Mouse (Mus musculus): ENCODE measurements at regions not wholly inside any gene's neighbourhood (a gene's known extent, or its start where the extent isn't known, plus 50 kb on each side); places are given as distances from the start of the nearest gene placed in this dataset.

DNA sequence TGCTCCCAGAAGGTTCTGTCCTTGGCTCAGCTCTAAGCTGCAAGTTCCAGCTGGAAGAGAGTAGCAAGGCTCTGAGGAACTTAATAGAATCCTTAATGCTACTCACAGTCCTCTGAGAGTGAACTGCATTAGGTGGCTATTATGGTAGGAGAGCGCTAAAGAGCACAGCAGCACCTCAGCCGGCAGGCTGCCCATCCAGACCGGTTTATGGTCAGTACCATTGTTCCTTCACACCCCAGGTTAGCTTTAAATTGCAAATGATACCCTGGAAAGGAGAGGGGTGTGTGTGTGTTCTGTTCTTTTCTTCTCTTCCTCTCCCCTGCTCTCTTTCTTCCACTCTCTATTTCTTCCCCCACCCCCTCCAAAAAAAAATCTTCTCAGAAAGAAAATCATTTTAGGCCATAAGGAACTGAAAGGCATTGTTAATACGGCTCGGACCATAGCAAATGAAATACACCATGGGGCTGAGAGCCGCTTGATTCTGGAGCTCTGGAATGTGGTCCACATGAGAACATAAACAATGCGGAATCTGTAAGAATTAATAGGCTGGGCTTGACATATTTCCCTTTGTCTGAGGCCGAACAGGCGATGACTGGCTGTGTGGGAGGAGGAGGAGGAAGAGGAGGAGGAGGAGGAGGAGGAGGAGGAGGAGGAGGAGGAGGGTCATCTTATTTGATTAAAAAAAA is 263.8 kb upstream of the Irx3 start:
- peak; percentile 51 for DNase-seq (ENCODE audit: low spot score)

DNA sequence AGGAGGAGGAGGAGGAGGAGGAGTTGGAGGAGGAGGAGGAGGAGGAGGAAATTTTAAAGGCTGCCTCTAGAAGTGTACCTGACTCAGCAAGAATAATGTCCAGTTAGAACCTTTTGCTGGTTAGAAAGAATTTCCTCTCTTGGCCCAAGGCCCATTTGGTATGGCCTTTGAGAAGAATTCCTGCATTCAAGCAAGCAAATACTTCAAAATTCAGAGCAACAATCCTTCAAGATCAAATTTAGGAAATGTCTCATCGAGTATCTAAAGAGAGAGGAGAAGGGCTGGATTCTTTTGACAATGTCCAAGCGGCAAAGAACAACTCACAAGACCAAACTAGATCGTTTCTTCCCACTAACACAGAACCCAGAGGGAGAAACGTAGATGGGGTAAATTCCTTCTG is 263.1 kb upstream of the Irx3 start:
- no peak for DNase-seq (ENCODE audit: low spot score)

DNA sequence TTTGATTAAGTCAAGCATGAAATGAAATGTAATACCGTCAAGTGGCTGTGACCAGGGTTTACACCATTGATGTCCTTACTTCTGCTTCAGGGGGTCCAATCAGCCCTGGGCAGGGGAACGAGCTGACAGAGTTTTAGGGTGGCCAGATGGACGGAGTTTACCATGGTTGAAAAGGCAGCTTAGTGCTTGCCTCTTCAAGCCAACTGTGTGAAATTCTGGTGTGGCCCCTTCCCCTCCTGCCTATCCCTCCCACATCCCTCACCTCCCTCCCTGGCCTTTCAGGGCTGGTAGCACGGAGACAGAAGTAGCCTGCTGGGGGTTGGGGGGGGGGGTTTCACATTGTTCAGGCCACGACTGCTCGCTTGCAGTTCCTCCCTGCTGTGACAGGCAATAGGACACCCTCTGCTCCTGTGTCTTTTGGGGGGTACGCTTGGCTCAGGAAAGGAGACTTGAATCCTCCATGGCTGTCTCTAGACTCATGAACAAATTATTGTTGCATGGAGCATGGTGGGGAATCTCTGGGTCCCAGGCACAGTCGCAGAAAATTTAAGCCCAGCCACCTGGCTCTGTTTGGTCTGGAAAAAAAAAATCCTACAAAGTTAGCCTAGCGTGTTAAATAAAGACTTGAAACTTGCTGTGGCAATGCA is 262.4 kb upstream of the Irx3 start:
- peak; percentile 79 for DNase-seq (ENCODE audit: low spot score)

DNA sequence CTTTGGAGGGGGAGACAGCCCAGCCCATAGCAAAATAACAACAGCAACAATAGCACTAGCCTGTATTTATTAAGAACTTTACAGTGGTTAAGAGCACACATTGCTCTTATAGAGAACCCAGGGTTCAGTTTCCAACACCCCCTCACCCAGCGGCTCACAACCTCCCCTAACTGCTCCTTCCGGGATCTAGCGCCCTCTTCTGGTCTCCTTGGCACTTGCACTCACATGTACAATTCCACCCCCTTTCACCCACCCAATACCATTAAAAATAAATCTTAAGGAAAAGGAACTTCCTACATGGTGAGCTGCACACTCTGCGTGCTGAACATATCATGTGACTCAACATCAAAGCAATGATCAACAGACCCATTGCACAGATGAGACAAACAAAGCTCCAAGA is 261.5 kb upstream of the Irx3 start:
- DNase-seq (ENCODE audit: low spot score) = no peak

DNA sequence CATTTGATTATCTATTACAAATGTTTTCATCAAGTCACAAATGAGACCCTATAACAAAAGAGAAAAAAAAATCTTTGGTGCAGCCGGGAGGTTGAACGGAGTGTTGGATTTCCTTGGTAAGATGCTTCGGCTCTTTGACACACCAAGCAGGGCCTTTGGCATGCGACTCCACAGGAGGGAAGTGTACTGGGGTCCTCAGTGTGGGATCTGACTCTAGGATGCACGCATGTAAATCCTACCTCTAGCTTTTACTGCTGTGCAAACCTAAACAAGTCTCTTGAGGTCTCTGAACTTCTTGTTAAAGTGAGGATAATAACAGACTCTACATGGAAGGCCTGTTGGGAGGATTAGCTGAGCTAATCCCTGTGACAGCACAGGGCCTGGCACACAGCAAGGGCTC is 257.6 kb upstream of the Irx3 start:
- no peak for DNase-seq (ENCODE audit: low spot score)

DNA sequence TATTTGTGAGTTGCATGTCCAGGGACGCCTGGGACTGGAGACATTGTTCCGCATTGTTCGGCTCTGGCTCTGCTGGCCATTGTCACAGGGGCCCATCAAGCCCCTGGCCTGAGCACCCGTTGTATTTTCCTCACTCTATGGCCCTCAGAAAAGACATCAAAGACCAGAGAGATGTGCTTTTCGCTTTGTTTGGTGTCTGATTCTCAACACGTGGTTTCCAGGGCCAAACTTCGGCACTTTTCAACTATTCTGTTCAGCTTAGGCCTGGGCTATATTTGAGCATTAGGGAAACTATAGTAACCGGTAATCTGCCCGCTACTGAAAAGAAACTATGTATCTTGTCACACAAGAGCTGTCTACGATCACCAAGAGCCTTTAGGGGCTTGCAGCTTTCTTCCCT is 257.1 kb upstream of the Irx3 start:
- no peak for DNase-seq (ENCODE audit: low spot score)

DNA sequence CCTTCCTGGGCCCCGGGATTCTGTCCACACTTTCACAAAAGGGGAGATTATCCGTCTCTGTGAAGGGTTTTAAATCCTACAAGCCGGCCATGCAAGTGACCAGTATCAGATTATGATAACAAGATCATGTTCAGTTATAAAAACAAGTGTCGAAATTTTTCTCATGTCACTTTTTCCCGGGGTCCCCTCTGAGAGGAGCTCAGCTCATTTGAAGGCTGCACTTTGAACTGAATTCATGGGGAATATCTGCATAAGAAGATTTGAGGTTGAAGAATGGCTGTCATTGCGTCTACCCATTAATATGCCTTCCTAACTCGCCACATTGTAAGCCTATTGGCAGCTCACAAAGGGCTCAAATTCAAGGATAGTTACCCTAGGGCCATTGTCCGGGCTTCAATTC is 256.0 kb upstream of the Irx3 start:
- DNase-seq (ENCODE audit: low spot score) = no peak

DNA sequence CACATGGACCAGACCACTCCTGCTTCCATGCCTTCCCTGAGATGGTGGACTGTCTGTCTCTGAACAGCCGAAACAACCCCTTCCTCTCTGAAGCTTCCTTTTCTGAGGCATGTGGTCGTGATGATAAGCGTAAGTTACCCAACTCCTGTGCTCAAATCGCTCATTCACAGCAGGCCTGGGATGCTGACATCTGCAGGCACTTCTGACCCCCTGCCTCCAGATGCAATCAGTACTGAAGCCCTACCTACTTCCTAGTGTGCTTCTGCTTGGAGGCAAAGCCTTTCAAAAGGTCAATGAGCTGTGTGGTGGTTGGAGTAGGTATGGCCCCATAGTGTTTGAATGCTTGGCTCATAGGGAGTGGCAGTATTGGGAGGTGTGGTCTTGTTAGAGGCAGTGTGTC is 253.7 kb upstream of the Irx3 start:
- no peak for DNase-seq (ENCODE audit: low spot score)

DNA sequence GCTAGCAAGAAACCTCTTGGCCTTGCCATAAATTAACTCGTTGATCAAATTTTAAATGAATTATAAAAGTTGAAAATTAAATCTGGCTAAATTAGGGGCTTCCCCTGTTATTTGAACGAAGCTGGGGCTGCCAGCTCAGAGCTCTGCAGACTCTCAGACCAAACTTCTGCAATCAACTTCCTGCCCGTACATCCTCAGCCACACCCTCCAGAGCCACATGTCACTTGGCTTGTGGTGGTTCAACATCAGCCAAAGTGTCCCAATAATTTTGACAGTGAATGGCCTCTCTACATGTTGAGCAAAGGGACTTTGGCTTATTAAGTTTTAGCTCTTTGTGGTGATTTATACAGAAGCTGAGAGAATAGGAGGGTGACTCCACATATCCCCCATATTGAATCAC is 242.8 kb upstream of the Irx3 start:
- DNase-seq (ENCODE audit: low spot score) = no peak

DNA sequence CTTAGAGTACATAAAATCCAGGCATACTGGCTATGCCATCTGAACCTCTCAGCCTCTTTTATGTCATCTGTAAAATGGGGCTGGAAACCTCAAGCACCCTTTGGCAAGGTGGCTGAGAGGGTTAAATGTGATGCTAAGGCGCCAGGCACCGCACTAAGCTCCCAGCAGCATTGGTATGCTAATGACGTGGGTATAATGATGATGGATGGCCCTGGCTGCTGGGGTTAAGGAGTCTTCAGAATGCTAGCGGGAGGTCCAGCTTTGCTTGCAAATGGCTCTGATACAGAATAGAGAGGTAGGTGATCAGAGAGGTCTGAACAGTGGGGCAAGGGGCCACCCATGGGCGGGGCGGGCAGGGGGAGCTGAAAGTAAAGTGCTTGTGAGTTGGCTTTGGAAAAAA is 241.1 kb upstream of the Irx3 start:
- no peak for DNase-seq (ENCODE audit: low spot score)

DNA sequence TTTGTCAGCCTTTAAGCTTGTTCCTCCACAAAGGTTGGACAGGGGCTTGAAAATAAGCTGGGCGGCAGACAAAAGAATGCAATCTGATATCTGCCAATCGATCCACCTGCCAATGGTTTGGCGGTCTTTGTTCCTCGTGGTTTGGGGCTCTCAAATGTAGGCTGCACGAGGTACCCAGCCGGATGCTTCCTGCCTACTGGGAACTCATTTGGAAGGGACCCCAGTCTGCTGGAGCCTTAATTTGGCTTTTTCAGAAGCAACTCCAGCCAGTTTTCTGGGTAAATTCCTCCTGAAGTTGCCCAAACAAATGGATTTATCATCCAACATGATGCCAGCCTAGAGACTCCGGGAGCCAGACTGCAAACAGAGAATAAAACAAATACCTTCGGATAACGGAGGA is 228.1 kb upstream of the Irx3 start:
- DNase-seq (ENCODE audit: low spot score) = no peak

DNA sequence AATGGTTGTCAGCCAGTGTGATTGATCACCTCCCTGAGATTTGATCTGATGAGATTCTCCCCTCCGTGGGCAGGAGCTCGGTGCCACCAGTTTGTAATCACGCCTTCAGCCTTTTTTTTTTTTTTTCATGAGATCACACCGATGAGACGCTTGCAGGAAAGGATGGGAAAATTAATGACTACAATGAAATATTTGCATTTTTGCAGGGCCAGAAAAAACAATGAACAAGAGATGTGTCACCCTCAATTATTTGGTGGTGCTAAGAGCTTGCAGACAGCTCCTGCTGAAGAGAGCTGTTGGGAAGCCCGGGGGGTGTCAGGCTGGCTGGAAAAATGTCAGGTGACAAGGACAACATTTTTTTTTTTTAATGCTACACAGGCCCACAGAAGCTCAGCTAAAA is 227.6 kb upstream of the Irx3 start:
- peak; percentile 39 for DNase-seq (ENCODE audit: low spot score)

DNA sequence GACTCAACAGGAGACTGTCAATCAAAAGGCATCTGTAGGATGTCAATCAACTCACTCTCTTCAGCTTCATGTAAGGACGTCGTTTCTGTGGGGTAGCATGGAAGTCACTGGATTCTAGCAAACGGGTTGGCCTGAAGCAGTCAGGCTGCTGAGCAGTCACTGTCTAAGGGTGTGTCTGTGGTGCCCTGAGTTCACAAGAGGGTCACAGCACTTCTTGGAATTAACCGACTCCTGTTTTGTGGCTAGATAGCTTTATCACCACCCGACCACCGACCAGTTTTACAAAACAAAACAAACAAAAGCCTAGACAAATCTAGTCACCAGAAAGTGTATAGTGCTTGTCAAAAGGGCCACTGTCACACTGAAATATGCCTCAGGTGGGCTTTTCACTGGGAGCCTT is 226.4 kb upstream of the Irx3 start:
- DNase-seq (ENCODE audit: low spot score) = no peak

DNA sequence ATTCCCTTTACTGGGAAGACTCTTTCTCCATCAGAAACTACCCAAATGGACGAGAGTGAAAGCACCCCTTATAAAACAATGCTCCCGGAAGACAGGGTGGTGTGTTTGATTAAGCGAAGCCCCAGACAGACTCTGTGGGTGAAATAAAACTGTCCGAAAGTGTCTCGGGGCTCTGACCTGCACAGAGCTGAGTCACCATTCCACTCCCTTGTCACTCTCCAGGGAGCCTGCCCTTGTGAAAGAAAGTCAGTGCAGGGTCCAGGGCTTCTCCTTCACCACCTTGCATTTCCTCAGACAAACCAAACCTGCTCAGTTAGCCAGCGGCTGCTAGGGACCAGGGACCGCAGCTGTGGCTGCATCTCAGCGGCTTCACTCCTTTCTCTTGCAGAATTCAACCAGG is 222.3 kb upstream of the Irx3 start:
- no peak for DNase-seq (ENCODE audit: low spot score)

DNA sequence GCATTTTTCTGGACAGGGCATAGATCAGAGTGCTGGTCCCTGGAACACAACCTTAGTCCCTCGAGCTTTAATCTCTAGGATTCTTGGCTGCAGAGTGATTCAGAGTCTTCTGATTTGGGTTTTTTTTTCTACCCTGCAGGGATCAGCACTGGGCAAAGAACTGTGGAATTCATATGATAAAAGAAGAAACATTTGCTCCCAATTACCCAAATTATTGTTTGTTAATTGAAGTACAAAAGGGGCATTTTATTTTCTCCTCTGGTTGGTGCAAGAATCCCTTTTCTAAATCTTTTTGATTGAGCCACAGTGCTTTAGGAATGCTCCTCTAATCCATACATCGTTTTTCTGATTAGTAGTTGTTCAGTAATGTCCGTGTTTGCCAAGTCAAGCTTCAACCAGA is 219.7 kb upstream of the Irx3 start:
- no peak for DNase-seq (ENCODE audit: low spot score)

DNA sequence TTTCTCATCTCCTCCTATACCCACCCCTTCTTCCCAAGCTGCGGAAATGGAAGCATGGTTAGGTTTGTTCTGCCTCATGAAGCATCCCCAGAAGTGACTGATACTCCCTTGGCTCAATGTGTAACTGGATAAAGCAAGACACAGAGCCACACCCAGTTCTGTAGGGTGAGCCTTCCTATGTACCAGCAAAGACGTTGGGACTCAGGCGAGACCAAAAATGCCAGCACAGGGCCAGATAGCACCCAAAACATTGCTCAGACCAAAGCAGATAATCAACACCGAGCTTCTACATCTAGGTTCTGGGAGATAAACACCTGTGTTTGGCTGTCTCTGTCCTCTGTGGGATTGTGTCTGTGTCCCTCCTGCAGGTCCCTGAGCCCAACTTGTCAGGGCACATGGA is 212.8 kb upstream of the Irx3 start:
- DNase-seq (ENCODE audit: low spot score) = no peak

DNA sequence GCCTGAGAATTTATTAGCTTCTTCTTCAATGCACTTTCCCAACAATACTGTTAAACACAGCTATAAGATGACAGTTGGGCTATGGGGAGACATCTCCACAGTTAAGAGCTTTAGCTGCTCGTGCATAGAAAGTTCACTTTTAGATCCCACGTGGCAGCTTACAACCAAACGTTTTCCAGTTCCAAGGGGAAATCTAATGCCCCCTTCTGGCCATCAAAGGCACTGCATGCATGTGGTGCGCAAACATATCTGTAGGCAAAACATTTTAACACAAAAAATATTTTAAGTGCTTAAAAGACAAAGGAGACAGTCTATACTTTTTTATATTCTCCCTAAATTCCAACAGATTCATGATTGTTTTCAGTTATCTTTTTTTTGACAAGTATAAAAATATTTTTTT is 211.3 kb upstream of the Irx3 start:
- DNase-seq (ENCODE audit: low spot score) = no peak

DNA sequence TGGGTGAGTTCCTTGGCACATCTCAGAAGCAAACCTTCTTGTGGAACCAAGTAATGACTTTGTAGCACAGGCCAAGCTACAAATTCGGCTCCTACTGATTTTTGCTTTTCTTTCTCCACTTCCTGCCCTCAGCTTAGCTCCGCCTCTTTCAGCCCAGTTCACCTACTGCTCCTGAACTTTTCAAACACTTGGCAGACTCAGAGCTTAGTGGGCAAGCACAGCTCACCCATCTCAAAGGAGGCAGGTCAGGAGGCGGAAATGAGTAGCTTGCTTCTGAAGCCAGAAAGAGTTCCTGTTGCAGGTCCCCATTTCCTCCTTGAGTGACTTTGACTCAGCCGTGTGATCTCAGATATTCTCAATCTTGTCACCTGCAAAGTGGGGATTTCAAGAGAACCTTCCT is 208.5 kb upstream of the Irx3 start:
- DNase-seq (ENCODE audit: low spot score) = no peak

DNA sequence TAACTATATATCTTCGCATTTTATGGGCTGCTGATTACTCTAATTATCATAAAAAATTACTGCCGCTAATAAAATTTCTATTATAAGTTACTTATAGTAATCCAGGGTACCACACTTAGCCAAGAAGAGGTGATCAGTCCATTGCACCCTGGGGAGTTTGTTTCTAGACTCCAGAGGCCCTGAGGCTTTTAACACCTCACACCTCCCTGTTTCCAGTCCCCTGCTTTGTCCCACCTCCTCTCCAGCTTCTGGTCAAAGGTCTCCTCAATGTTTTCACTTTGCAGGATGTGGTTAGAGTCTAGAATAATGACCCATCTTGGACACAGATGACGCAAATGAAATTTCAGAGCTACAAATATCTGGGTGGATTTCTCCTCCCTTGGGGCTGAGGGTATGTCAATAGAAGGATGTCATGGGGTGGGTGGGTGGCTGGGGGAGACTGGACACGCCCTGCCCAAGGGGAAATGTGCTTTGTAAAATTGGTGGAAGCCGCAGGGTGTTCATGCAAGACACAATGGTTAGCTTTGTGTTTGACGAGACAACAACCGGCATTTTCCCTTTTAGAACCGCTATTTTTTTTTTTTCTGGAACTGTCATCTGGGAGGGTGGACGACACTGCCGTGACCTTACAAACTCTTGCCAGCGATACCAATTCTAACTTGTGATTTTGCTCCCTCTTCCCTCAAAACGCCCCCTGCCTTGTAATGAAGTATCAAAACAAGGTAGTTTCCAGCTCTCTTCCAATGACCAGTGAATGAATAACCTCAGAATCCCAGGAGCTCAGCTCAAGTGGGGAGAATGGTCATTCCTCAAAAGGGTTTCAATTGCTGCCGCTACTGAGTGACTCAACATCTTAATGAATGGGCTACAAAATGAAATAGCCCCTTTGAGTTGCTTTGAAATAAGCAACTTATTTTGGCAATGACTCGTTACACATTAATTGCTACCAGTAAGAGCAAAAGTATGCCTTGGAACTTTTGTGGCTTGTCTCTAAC is 207.0 kb upstream of the Irx3 start:
- no peak for DNase-seq (ENCODE audit: low spot score)

DNA sequence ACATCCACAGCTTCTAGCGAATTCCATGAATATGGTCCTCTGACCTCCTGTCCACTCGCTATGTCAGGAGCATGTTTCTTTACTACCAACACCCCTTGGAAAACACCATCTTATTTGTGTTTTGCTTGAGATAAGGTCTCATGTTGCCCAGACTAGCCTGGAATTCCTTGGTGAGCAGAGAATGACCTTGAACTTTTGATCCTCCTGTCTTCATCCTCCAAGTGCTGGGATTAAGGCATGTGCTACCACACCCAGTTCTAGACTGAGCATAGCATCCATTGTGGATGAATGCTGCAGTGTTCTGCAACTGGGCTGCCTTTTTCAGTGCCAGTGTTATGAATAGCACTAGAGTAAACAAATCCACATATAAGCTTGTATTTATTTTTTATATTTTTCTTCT is 203.2 kb upstream of the Irx3 start:
- no peak for DNase-seq (ENCODE audit: low spot score)

DNA sequence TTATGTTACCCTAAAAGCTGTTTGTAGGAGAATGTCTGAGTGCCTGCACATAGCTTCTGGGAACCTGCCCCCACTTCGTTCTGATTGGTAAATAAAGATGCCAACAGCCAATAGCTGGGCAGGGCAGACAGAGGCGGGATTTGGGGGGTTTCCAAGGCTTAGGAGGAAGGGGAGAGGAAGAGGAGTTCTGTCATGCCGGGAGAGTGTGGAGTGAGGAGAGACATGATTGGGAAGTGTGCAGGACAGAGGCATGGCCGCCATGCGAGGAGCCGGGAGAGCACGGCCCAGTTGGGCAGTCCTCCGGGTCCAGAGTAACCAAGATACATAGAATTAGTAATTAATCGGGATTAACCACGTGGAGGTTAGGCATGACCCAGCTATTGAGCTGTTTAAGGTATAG is 202.7 kb upstream of the Irx3 start:
- no peak for DNase-seq (ENCODE audit: low spot score)

DNA sequence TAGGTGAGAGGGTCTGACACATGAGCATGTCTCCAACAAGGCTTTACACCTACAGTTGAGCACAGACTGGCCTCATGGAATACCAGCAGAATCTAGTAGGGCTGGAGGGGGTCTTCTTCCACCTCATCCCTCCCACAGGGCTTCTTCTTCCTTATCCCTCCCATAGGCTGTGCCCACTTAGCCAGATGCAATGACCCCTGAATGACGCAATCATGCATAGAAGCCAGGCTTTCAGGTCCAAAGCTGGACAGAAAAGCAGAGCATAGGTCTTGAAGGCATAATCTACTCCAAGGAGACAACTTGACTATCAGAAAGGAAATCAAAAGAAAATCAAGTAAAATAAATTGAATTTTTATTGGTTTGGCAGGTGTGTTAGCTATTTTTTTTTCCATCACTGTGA is 198.5 kb upstream of the Irx3 start:
- DNase-seq (ENCODE audit: low spot score) = no peak

DNA sequence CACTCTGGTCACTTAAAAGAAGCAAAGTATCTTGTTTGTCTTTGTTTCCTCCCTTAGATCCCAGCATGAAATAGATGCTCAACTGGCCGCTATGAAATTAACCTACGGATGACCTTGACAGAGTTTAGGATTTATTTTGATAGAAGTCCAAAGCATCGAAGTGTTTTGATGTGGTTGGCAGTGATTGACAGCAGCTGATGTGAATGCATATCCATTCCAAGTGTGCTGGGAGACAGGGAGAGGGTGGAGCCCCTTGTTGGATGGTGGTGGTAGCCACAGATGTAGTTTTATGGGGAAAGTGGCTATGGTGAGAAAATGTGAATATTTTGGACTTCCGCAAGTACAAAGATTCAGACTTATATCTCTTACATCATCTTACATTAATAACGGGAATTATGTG is 197.8 kb upstream of the Irx3 start:
- no peak for DNase-seq (ENCODE audit: low spot score)

Data from retina, embryonic 14.5 days (tissue).